Mouse (Mus musculus) ES-E14 (cell line): Measurements from ENCODE around the gene Cnpy1. TPM values are rescaled to one million over a fixed set of nuclear protein-coding genes. Genes with fewer than 3 reads are reported as not detected.

ENCODE experiments used
- DNase-seq: peaks from one replicate; pipeline ENCODE4 v3.0.0-alpha.2; 2013; ENCODE audit warnings: low read depth, low spot score
- H3K27ac ChIP-seq: 2 replicates; pipeline ENCODE4 v1.5.1; 2012; ENCODE audit warnings: low read depth, mild to moderate bottlenecking, low read length, moderate library complexity, mixed read lengths; ENCODE audit not compliant: poor library complexity, insufficient read depth, severe bottlenecking
- H3K36me3 ChIP-seq: 2 replicates; pipeline ENCODE4 v1.6.1; 2012; ENCODE audit warnings: mild to moderate bottlenecking, low read length, moderate library complexity, mixed read lengths; ENCODE audit not compliant: control insufficient read depth, poor library complexity, insufficient read depth, severe bottlenecking
- H3K4me1 ChIP-seq, 2 experiments: fragments of 150-350 bp in 1 of 2; sonication (generic) in 1 of 2; 2 replicates each; pipeline ENCODE4 v1.6.1; 2012; ENCODE audit warnings: low read length in 2 of 2, mild to moderate bottlenecking in 1 of 2, mixed read lengths in 1 of 2; ENCODE audit not compliant: control insufficient read depth in 2 of 2, insufficient read depth in 2 of 2, poor library complexity in 1 of 2
- H3K4me3 ChIP-seq, 2 experiments: fragments of 150-350 bp in 1 of 2; sonication (generic) in 1 of 2; 2 replicates each; pipeline ENCODE4 v1.5.1; 2012; ENCODE audit warnings: low read length in 2 of 2, low read depth in 1 of 2, mild to moderate bottlenecking in 1 of 2, mixed read lengths in 1 of 2; ENCODE audit not compliant: insufficient read depth in 1 of 2, poor library complexity in 1 of 2, severe bottlenecking in 1 of 2
- H3K9ac ChIP-seq: 2 replicates; pipeline ENCODE4 v1.6.1; 2012; ENCODE audit warnings: low read depth, mild to moderate bottlenecking, low read length, mixed read lengths; ENCODE audit not compliant: poor library complexity, insufficient read depth, severe bottlenecking
- H3K9me3 ChIP-seq: fragments of 150-350 bp; sonication (generic); 2 replicates; pipeline ENCODE4 v1.6.1; 2012; ENCODE audit warnings: low read depth, mild to moderate bottlenecking, low read length; ENCODE audit not compliant: control insufficient read depth, insufficient read depth
- CHD2 ChIP-seq: IDR thresholded peaks from 2 replicates; pipeline ENCODE4 v1.6.1; 2014; ENCODE audit warnings: mild to moderate bottlenecking, low read depth, low read length, inconsistent platforms
- HCFC1 ChIP-seq: IDR thresholded peaks from 2 replicates; pipeline ENCODE4 v1.6.1; 2012; ENCODE audit warnings: low read length, inconsistent platforms, borderline replicate concordance; ENCODE audit not compliant: insufficient read depth
- MAFK ChIP-seq: IDR thresholded peaks from 2 replicates; pipeline ENCODE4 v1.6.1; 2014; ENCODE audit warnings: mild to moderate bottlenecking, low read depth, low read length, inconsistent platforms; ENCODE audit not compliant: insufficient read depth
- ZC3H11A ChIP-seq: IDR thresholded peaks from 2 replicates; pipeline ENCODE4 v1.6.1; 2012; ENCODE audit warnings: low read depth, mild to moderate bottlenecking, inconsistent platforms, low read length, borderline replicate concordance
- ZNF384 ChIP-seq: IDR thresholded peaks from 2 replicates; pipeline ENCODE4 v1.6.1; 2012; ENCODE audit warnings: low read depth, low read length, inconsistent platforms
- in situ Hi-C, 2 experiments: fragments of 600-800 bp; cut with MboI; formaldehyde crosslinking; loops; one replicate each; pipeline ENCODE4 v1.15.1; 2025; ENCODE audit warnings: low sequenced_read_pairs in 2 of 2, inconsistent platforms in 1 of 2; ENCODE audit not compliant: unreplicated experiment in 2 of 2
- total RNA-seq: library from RNA; depleted of rRNA; stranded (reverse); fragments of 300-350 nt; gene quantifications from 2 replicates; pipeline ENCODE4 v1.2.3, GENCODE M21; 2012

Gene Cnpy1
- total RNA-seq, 1 experiment, result 76.9 TPM

GRCm38 (mm10) chr5:28257816-28258215 is 12.2 kb upstream of the Cnpy1 start:
- in situ Hi-C loops, result no loop called here
- H3K36me3 ChIP-seq, result no peaks in the 10 kb centered on the region
- no peaks in the 10 kb centered on the region for H3K9me3 ChIP-seq
- DNase-seq, result no peak
- H3K4me1 ChIP-seq, result no peaks in the 10 kb centered on the region; a peak in 1 of 4 replicates
- no peak overlapping the region for H3K4me3 ChIP-seq
- TF ChIP-seq ZNF384, result no peak
- TF ChIP-seq ZC3H11A, result no peak
- no peak for TF ChIP-seq CHD2
- TF ChIP-seq HCFC1, result no peak
- TF ChIP-seq MAFK, result no peak
- no peak overlapping the region for H3K9ac ChIP-seq
- H3K27ac ChIP-seq, result no peak overlapping the region

DNA sequence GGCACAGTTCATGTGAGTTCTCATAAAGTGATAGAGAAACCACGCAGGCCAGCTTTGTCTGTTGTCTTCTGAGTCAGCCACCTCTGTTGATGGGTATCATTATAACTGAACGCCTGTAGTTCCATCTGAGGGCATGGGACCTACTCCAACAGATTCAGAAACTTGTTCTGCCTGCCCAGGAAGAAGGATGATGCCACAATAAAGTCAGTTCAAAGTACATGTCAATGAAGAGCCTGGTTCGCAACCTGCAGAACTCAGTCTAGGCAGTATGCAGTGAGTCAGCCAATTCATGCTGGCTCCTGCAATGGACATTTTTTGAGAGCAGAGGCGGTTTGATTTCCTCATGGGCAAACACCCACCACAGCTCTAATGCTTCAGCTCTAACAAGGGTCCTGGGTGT is 7.4 kb upstream of the Cnpy1 start:
- TF ChIP-seq ZNF384, result no peak
- TF ChIP-seq CHD2, result no peak
- no peak for TF ChIP-seq ZC3H11A
- TF ChIP-seq MAFK, result no peak
- no peak for TF ChIP-seq HCFC1
- in situ Hi-C loops, result no loop called here

DNA sequence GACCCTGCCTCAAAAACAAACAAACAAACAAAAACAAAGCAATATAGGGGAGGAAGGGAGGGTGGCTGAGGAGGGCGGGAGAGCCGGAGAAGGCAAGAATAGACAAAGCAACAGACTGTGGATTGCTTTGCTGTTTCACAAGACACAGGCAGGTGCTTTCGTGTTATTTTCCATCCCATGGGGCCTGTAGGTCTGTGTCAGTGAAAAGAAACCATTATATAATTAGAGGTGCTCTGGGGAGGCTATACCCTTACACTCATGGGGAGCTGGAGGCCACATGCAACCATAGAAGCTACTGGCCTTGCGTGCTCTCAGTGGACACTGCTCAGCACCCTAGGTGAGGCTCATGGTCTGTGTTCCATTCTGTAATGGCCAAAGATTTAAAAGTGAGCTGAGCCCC is 6.7 kb upstream of the Cnpy1 start:
- Histone ChIP-seq H3K4me1 (no peaks in the 10 kb centered on the region), H3K4me3 (no peak overlapping the region), H3K36me3 (no peaks in the 10 kb centered on the region), H3K27ac (no peak overlapping the region), H3K9me3 (no peaks in the 10 kb centered on the region), H3K9ac (no peak overlapping the region)
- in situ Hi-C loops, result no loop called here
- no peak for DNase-seq
- TF ChIP-seq ZC3H11A (no peak), HCFC1 (no peak), CHD2 (no peak), MAFK (no peak), ZNF384 (no peak)

More for the DNA sequence above, 7.4 kb upstream of the Cnpy1 start:
- H3K27ac ChIP-seq, result no peak overlapping the region
- no peak for DNase-seq
- H3K36me3 ChIP-seq, result no peaks in the 10 kb centered on the region
- H3K4me3 ChIP-seq, result no peak overlapping the region
- no peak overlapping the region for H3K9ac ChIP-seq
- H3K9me3 ChIP-seq, result no peaks in the 10 kb centered on the region
- H3K4me1 ChIP-seq, result no peaks in the 10 kb centered on the region

- in situ Hi-C loops, result no loop called here
- H3K9ac ChIP-seq, result no peak overlapping the region
- no peaks in the 10 kb centered on the region for H3K4me1 ChIP-seq
- DNase-seq, result no peak
- TF ChIP-seq HCFC1 (no peak), ZC3H11A (no peak), ZNF384 (no peak), MAFK (no peak), CHD2 (no peak)
- H3K36me3 ChIP-seq, result no peaks in the 10 kb centered on the region
- H3K27ac ChIP-seq, result no peak overlapping the region
- H3K9me3 ChIP-seq, result no peaks in the 10 kb centered on the region
- no peak overlapping the region for H3K4me3 ChIP-seq
Measured at GRCm38 (mm10) chr5:28251211-28251764, 5.7 kb upstream of the Cnpy1 start.

GRCm38 (mm10) chr5:28250479-28250878 is 4.9 kb upstream of the Cnpy1 start:
- Histone ChIP-seq H3K9me3 (no peaks in the 10 kb centered on the region), H3K9ac (no peak overlapping the region), H3K4me3 (no peak overlapping the region), H3K4me1 (no peaks in the 10 kb centered on the region), H3K36me3 (no peaks in the 10 kb centered on the region), H3K27ac (no peak overlapping the region)
- in situ Hi-C loops, result no loop called here
- TF ChIP-seq ZC3H11A (no peak), MAFK (no peak), ZNF384 (no peak), HCFC1 (no peak), CHD2 (no peak)
- no peak for DNase-seq
